Mouse (Mus musculus) cortical plate, adult 2 months (tissue): ENCODE data around the gene Hadh.

ENCODE experiments used
- CTCF ChIP-seq: fragments of 200-500 bp; IDR thresholded peaks from 2 replicates; pipeline ENCODE4 v1.5.1; 2011; ENCODE audit warnings: mild to moderate bottlenecking, control low read depth, low read length; ENCODE audit not compliant: insufficient read depth; ENCODE audit errors: extremely low read depth
- POLR2A ChIP-seq: fragments of 200-500 bp; IDR thresholded peaks from 2 replicates; pipeline ENCODE4 v1.6.1; 2011; ENCODE audit warnings: mild to moderate bottlenecking, low read length, control low read depth; ENCODE audit not compliant: insufficient read depth; ENCODE audit errors: extremely low read depth

DNA sequence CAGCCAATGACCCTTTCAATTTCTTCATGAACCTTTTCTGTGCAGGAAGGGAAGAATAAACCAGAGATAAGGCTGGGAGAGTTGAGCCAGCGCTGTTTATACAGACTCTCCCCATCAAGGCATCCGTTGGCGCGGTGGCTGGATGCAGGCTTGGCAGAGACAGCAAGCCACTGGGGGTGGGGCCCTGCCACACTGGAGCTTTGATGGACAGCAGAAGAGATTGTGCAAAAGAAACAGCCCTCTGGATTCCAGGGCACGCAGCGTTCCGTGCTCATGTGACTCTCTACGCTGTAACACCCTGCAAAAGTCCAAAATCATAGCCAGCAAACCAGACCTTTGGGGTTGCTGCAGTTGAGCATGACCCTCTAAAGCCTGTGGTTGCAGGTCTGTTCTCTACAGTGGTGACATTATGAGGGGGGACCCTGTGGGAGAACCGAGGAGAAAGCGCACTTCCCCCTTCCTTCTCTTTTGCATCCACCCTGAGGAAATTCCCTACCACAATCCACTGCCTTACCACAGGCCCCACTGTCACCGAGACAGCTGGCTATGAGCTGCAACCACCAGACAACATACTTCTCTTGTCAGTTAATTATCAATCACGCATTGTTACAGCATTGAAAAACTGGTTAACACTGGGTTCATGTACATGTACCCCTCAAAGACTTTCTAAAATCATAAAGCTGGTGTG is 23.8 kb upstream of the Hadh start:
- TF ChIP-seq CTCF (no peak), POLR2A (no peak)
